Mouse (Mus musculus) myocyte (in vitro differentiated cells): ENCODE measurements around the gene Atp1b2. TPM values are rescaled to one million over a fixed set of nuclear protein-coding genes. Genes with fewer than 3 reads are reported as not detected.

Source experiments
- H3K27me3 ChIP-seq: one replicate; pipeline ENCODE4 v1.6.1; 2011; ENCODE audit not compliant: control insufficient read depth, insufficient read depth, insufficient read length
- H3K36me3 ChIP-seq: one replicate; pipeline ENCODE4 v1.6.1; 2011; ENCODE audit not compliant: control insufficient read depth, insufficient read depth
- H3K4me2 ChIP-seq: one replicate; pipeline ENCODE4 v1.6.1; 2011; ENCODE audit warnings: low read depth, control low read depth
- H3K4me3 ChIP-seq: one replicate; pipeline ENCODE4 v1.5.1; 2011; ENCODE audit warnings: mild to moderate bottlenecking, control low read depth, moderate library complexity
- H3K79me2 ChIP-seq: one replicate; pipeline ENCODE4 v1.6.1; 2011; ENCODE audit not compliant: control insufficient read depth, insufficient read depth
- H3ac ChIP-seq: one replicate; pipeline ENCODE4 v1.6.1; 2011; ENCODE audit not compliant: control insufficient read depth, insufficient read length
- CEBPB ChIP-seq: IDR thresholded peaks from 2 replicates; pipeline ENCODE4 v1.6.1; 2011; ENCODE audit warnings: mild to moderate bottlenecking, moderate library complexity; ENCODE audit not compliant: poor library complexity, insufficient read depth, severe bottlenecking
- E2F4 ChIP-seq: IDR thresholded peaks from one replicate; pipeline ENCODE4 v1.6.1; 2011; ENCODE audit warnings: mild to moderate bottlenecking, control low read depth, moderate library complexity; ENCODE audit not compliant: insufficient read depth
- MAX ChIP-seq: IDR thresholded peaks from one replicate; pipeline ENCODE4 v1.6.1; 2011; ENCODE audit warnings: low read depth, mild to moderate bottlenecking, control low read depth
- MYOD1 ChIP-seq, 3 experiments: IDR thresholded peaks; one replicate each; pipeline ENCODE4 v1.6.1; 2011; ENCODE audit warnings: control low read depth in 2 of 3, low read depth in 2 of 3, mild to moderate bottlenecking in 2 of 3, moderate library complexity in 1 of 3; ENCODE audit not compliant: insufficient read length in 2 of 3, control insufficient read depth in 1 of 3
- MYOG ChIP-seq, 3 experiments: IDR thresholded peaks; one replicate each; pipeline ENCODE4 v1.6.1; 2011; ENCODE audit warnings: control low read depth in 2 of 3, low read depth in 2 of 3, mild to moderate bottlenecking in 2 of 3; ENCODE audit not compliant: insufficient read length in 2 of 3, control insufficient read depth in 1 of 3, insufficient read depth in 1 of 3
- POLR2A ChIP-seq: IDR thresholded peaks from one replicate; pipeline ENCODE4 v1.6.1; 2011; ENCODE audit warnings: low read depth, mild to moderate bottlenecking, control low read depth, moderate library complexity; ENCODE audit not compliant: insufficient read length
- POLR2AphosphoS2 ChIP-seq: IDR thresholded peaks from one replicate; pipeline ENCODE4 v1.6.1; 2011; ENCODE audit warnings: low read depth, control low read depth; ENCODE audit not compliant: insufficient read length
- REST ChIP-seq: IDR thresholded peaks from one replicate; pipeline ENCODE4 v1.6.1; 2011; ENCODE audit warnings: mild to moderate bottlenecking, control low read depth, moderate library complexity; ENCODE audit not compliant: insufficient read depth, insufficient read length
- SRF ChIP-seq: IDR thresholded peaks from one replicate; pipeline ENCODE4 v1.6.1; 2011; ENCODE audit warnings: low read depth; ENCODE audit not compliant: control insufficient read depth, insufficient read length
- TCF12 ChIP-seq: IDR thresholded peaks from one replicate; pipeline ENCODE4 v1.6.1; 2011; ENCODE audit warnings: mild to moderate bottlenecking, control low read depth; ENCODE audit not compliant: poor library complexity, insufficient read depth, severe bottlenecking
- TCF3 ChIP-seq: IDR thresholded peaks from one replicate; pipeline ENCODE4 v1.6.1; 2011; ENCODE audit warnings: low read depth, control low read depth; ENCODE audit not compliant: insufficient read length
- USF1 ChIP-seq: IDR thresholded peaks from one replicate; pipeline ENCODE4 v1.6.1; 2011; ENCODE audit warnings: low read depth, mild to moderate bottlenecking, control low read depth, moderate library complexity
- polyA plus RNA-seq: library from polyadenylated mRNA; unstranded; fragments of >200 nt; fragmentation: generic; extraction: Trizol; gene quantifications from one replicate; pipeline ENCODE4 v1.2.1, GENCODE M21; 2012; ENCODE audit warnings: missing spikeins

Atp1b2 gene
- polyA plus RNA-seq, 1 experiment = 6.6 TPM

DNA sequence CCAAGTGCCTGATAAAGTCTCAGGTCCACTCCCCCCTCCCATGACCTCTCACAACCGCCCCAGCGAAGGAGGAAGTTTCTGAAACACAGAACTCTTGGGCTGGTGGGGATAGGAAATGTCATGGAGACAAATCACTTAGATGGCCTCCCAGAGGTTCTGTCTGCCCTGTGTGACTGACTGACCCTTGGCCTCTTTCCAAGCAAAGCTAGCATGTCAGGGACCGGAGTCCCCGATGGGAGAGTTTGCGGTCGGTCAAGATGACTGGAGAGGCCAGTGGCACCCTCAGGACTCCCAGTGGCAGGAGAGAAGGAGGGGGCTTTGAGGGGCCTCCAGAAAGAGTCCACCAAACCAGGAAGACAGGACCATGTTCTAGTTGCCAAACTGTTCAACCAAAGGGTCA lies 47.0 kb downstream of the Atp1b2 start:
- no peak overlapping the region for H3K4me3 ChIP-seq
- no peak for TF ChIP-seq SRF
- no peak for TF ChIP-seq E2F4
- TF ChIP-seq MAX = no peak
- no peak for TF ChIP-seq MYOD1 (IDR thresholded peaks at IDR 0.05; ENCODE audit: control insufficient read depth in 1 of 3, insufficient read length in 2 of 3, low read depth in 2 of 3)
- TF ChIP-seq TCF12 = no peak
- TF ChIP-seq USF1 = no peak
- no peak for TF ChIP-seq CEBPB
- TF ChIP-seq REST = no peak
- no peak for TF ChIP-seq MYOG (IDR thresholded peaks at IDR 0.05; ENCODE audit: control insufficient read depth in 1 of 3, insufficient read depth in 1 of 3, insufficient read length in 2 of 3, low read depth in 2 of 3)
- TF ChIP-seq POLR2AphosphoS2 = no peak
- TF ChIP-seq TCF3 = no peak
- TF ChIP-seq POLR2A = no peak
- no peak overlapping the region for H3K4me2 ChIP-seq
- H3K27me3 ChIP-seq = no peaks in the 10 kb centered on the region
- peaks cover 7% of the 10 kb centered on the region for H3K36me3 ChIP-seq
- H3K79me2 ChIP-seq = no peaks in the 10 kb centered on the region
- H3ac ChIP-seq = no peak overlapping the region

DNA sequence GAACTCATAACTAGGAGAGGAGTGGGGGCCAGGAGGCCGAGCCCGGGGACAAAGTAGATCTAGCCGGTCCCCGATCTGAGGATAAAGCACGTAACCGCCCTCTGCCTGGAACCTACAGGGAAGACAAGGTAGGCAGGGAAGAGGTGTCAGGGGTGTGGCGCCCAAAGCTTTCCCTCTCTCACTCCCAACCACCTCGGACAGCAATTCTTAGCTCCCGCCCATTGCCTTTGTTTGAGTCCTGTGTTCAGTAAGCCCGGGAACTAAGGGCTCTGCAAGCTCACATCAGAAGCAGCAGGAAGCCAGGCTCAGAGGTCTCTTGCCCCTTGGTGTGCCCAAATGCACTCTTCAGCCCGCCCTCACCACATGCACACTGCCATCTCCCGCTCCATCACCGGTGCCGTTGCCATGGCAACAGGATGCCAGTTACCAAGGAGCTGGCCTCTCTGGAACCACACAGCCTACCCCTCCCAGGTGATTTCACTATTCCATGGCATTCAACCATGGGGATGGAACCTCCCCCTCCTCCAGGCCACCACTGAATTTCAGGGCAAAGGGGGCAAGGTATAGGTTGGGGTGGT lies 48.3 kb downstream of the Atp1b2 start:
- Histone ChIP-seq H3K36me3 (peaks cover 7% of the 10 kb centered on the region), H3K79me2 (no peaks in the 10 kb centered on the region), H3K4me2 (no peak overlapping the region), H3ac (no peak overlapping the region), H3K27me3 (no peaks in the 10 kb centered on the region), H3K4me3 (no peak overlapping the region)
- TF ChIP-seq MYOD1 (IDR thresholded peaks at IDR 0.05; ENCODE audit: control insufficient read depth in 1 of 3, insufficient read length in 2 of 3, low read depth in 2 of 3) = no peak
- no peak for TF ChIP-seq TCF12
- TF ChIP-seq POLR2AphosphoS2 = no peak
- no peak for TF ChIP-seq USF1
- TF ChIP-seq MAX = no peak
- TF ChIP-seq POLR2A = no peak
- no peak for TF ChIP-seq E2F4
- TF ChIP-seq MYOG (IDR thresholded peaks at IDR 0.05; ENCODE audit: control insufficient read depth in 1 of 3, insufficient read depth in 1 of 3, insufficient read length in 2 of 3, low read depth in 2 of 3) = no peak

DNA sequence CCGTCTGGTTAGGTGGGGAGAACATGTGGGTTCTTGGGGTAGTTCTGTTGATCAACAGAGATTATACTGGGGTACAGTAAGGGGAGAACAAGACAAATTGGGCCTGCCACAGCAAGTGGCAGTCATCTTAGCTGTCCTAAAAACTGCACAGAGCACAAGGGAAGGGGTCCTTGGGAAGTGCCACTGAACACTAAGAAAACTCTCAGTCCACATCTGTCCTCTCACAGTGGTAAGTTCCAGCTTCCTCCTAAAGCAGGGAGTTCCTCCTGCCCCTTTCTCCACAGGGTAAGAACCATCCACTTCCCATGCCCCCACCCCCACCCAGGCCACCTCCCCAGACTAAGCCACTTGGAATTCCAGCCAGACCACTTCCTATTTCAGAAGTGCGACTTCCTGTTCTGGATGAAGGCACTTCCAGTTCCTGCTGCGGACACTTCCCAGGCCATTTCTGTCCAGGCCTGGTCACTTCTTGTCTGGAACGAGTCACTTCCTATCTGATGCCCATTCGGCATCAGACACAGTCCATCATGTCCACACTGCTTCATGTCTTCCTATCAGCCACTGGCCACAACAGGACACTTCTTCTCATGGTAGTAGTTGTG lies 51.1 kb downstream of the Atp1b2 start:
- no peak overlapping the region for H3K4me2 ChIP-seq
- no peaks in the 10 kb centered on the region for H3K79me2 ChIP-seq
- no peak for TF ChIP-seq E2F4
- TF ChIP-seq TCF3 = no peak
- no peak for TF ChIP-seq MYOG (IDR thresholded peaks at IDR 0.05; ENCODE audit: control insufficient read depth in 1 of 3, insufficient read depth in 1 of 3, insufficient read length in 2 of 3, low read depth in 2 of 3)
- no peak for TF ChIP-seq POLR2A
- no peak for TF ChIP-seq REST
- TF ChIP-seq USF1 = no peak
- no peak for TF ChIP-seq MYOD1 (IDR thresholded peaks at IDR 0.05; ENCODE audit: control insufficient read depth in 1 of 3, insufficient read length in 2 of 3, low read depth in 2 of 3)
- TF ChIP-seq CEBPB = no peak
- no peak for TF ChIP-seq TCF12
- no peak for TF ChIP-seq MAX
- TF ChIP-seq POLR2AphosphoS2 = no peak
- TF ChIP-seq SRF = no peak
- no peak overlapping the region for H3ac ChIP-seq
- no peaks in the 10 kb centered on the region for H3K27me3 ChIP-seq
- H3K4me3 ChIP-seq = no peak overlapping the region
- H3K36me3 ChIP-seq = no peaks in the 10 kb centered on the region

DNA sequence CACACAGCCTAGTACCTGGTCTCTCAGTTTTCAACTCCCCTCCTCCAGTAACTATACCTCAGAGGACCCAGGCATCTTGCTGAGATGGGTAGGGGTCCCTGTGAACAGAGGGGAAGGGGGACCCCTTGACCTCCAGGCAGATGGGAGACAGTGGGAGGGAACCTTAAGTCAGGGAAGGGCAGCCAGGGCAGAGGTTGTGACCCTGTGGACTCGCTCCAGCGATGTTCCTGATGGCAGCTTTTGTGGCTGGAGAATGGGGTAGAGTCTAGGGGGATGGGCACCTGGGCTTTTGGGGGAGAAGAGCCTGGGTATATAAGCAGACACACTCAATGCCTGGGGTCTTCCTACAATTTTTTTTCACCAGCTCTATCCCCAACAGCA lies 52.4 kb downstream of the Atp1b2 start:
- no peak overlapping the region for H3K4me3 ChIP-seq
- H3K4me2 ChIP-seq = no peak overlapping the region
- H3K36me3 ChIP-seq = no peaks in the 10 kb centered on the region
- H3ac ChIP-seq = no peak overlapping the region
- no peaks in the 10 kb centered on the region for H3K79me2 ChIP-seq
- TF ChIP-seq MYOD1 (IDR thresholded peaks at IDR 0.05; ENCODE audit: control insufficient read depth in 1 of 3, insufficient read length in 2 of 3, low read depth in 2 of 3) (no peak), POLR2A (no peak), MAX (no peak), E2F4 (no peak), TCF12 (no peak), CEBPB (no peak), MYOG (IDR thresholded peaks at IDR 0.05; ENCODE audit: control insufficient read depth in 1 of 3, insufficient read depth in 1 of 3, insufficient read length in 2 of 3, low read depth in 2 of 3) (no peak), TCF3 (no peak), POLR2AphosphoS2 (no peak), USF1 (no peak), REST (no peak), SRF (no peak)
- H3K27me3 ChIP-seq = no peaks in the 10 kb centered on the region
